Mouse (Mus musculus): Measurements from ENCODE around the gene Dll4.

GRCm38 (mm10) chr2:119377826-119378225 is 52.2 kb downstream of the Dll4 start:
- no peak for TF ChIP-seq GATA1 (IDR thresholded peaks at IDR 0.05; ENCODE audit: borderline replicate concordance, low read length)
- TF ChIP-seq FLI1 (IDR thresholded peaks at IDR 0.05; ENCODE audit: low read length) = no peak
